Mouse (Mus musculus): ENCODE results near the gene Dcdc2b.

- TF ChIP-seq CTCF (IDR thresholded peaks at IDR 0.05; ENCODE audit: low read depth) (no peak), EP300 (IDR thresholded peaks at IDR 0.05; ENCODE audit: low read depth) (no peak)
Observed at GRCm38 (mm10) chr4:129565139-129565538, 48.9 kb downstream of the Dcdc2b start.
